Comparison of ENCODE assay signal across 17 mouse cellular contexts in the genomic region with DNA sequence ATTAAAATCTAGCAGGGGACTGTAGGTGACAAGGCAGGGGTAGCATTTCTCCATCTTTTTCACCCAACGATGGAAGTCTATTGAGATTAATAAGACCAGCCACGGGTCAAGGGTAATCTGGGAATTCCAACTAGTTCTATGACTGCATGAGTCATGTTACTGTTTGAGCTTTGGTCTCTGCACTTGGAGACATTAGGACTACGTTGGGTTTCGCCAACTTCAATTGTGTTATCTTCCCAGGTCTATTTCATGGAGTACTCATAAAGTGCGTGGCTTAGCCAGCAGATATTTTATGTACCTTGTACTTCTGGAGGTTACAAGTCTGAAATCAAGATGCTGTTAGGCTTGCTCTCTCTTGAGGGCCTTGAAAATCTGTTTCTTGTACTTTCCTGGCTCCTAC.
"Had no signal": no experiment of that assay in that cellular context is flagged by ENCODE, and none has a peak within 500 bp of the region (broad histone marks: within the 10 kb centered on the region; RNA-seq: fewer than 3 reads in every experiment).

No protein-coding gene starts in this region.

- ATAC-seq: liver, postnatal 0 days; midbrain, embryonic 16.5 days had no signal

- H3K9me3 ChIP-seq: liver, embryonic 15.5 days; midbrain, embryonic 10.5 days; neural tube, embryonic 13.5 days; neural tube, embryonic 15.5 days had no signal

- H3K27ac ChIP-seq: liver, embryonic 15.5 days; midbrain, embryonic 10.5 days; neural tube, embryonic 13.5 days; neural tube, embryonic 15.5 days had no signal

- DNase-seq: liver, postnatal 0 days; lung, embryonic 14.5 days; lung, postnatal 10 days; lung, postnatal 4 days; midbrain, embryonic 14.5 days; retina, postnatal 1 day; right cerebral cortex, postnatal 14 days; spleen, adult 18-20 months; thymus, adult 18-20 months; thymus, postnatal 14 days; thymus, postnatal 36 days had no signal

- H3K4me2 ChIP-seq: liver, embryonic 15.5 days; lung, embryonic 14.5 days; neural tube, embryonic 13.5 days; neural tube, embryonic 15.5 days had no signal

- H3K4me1 ChIP-seq: liver, embryonic 15.5 days had no signal

- H3K9ac ChIP-seq: liver, embryonic 15.5 days; liver, postnatal 0 days; lung, embryonic 14.5 days; neural tube, embryonic 13.5 days; neural tube, embryonic 15.5 days had no signal

- H3K4me3 ChIP-seq: liver, embryonic 15.5 days; midbrain, embryonic 10.5 days; myocyte; neural tube, embryonic 13.5 days; neural tube, embryonic 15.5 days had no signal

- H3K27me3 ChIP-seq: neural tube, embryonic 13.5 days; neural tube, embryonic 15.5 days had no signal

- H3K36me3 ChIP-seq: liver, embryonic 15.5 days; midbrain, embryonic 10.5 days; neural tube, embryonic 13.5 days; neural tube, embryonic 15.5 days had no signal
